Mouse (Mus musculus): Measurements from ENCODE around the gene Blm. TPM values are rescaled to one million over a fixed set of nuclear protein-coding genes. Genes with fewer than 3 reads are reported as not detected.

Gene Blm
- polyA plus RNA-seq, 1 experiment: 1.1 TPM

DNA sequence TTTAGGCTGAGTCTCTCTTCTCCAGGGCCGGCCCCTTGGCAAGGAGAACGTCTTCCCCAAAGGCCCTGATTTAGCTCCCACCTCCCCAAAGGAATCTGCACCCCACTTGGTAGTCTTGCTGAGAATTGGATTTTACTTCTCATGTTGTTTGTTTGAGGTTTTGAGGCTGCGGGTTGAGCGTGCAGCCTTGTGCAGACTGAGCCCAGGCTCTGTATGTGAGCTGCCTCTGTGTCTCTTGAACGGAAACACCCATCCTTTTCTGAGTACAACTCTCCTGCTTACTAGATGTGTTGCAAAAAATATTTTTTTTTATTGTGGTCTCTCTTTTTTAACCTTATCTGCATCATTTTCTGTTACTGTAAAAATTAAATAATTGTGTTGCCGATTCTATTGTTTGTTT, 113.3 kb downstream of the Blm start:
- 88% methylated on average over 6 of the region's 6 CpGs for WGBS
- Histone ChIP-seq H3K4me1 (ENCODE audit: control insufficient read depth, insufficient read depth, insufficient read length) (no peaks in the 10 kb centered on the region), H3K27me3 (ENCODE audit: control insufficient read depth, insufficient read depth, low read length) (no peaks in the 10 kb centered on the region), H3K4me3 (ENCODE audit: extremely low read depth, insufficient read depth, insufficient read length) (no peak overlapping the region), H3K36me3 (ENCODE audit: control insufficient read depth, insufficient read depth, low read length) (no peaks in the 10 kb centered on the region), H3K27ac (ENCODE audit: insufficient read depth, low read length) (no peak overlapping the region)
- DNase-seq (ENCODE audit: low read depth in 1 of 2, low spot score in 2 of 2): no peak
- TF ChIP-seq CTCF (IDR thresholded peaks at IDR 0.05; ENCODE audit: extremely low read depth, insufficient read depth, insufficient read length, insufficient replicate concordance): no peak
- TF ChIP-seq POLR2A (IDR thresholded peaks at IDR 0.05; ENCODE audit: low read depth, low read length): no peak

DNA sequence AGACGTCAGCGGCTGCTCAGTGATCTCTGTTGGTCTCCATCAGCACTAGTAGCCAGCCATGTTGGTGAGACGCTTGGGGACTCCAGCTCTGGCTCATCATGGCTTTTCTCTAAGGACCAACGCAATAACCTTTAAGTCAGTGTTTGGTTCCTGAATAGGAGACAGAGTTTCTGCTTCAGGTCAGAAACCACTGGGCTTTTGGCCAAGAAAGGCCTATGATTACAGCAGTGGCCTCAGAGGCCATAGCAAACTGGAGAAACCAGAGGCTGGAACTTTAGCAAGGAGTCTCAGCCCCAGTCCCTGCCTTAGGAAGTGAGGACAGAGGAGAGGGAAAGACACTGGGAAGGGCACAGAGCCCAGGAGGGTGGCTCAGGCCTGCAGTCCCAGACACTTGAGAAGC, 114.3 kb downstream of the Blm start:
- Histone ChIP-seq H3K27ac (ENCODE audit: insufficient read depth, low read length) (no peak overlapping the region), H3K27me3 (ENCODE audit: control insufficient read depth, insufficient read depth, low read length) (no peaks in the 10 kb centered on the region), H3K4me3 (ENCODE audit: extremely low read depth, insufficient read depth, insufficient read length) (no peak overlapping the region), H3K4me1 (ENCODE audit: control insufficient read depth, insufficient read depth, insufficient read length) (no peaks in the 10 kb centered on the region), H3K36me3 (ENCODE audit: control insufficient read depth, insufficient read depth, low read length) (no peaks in the 10 kb centered on the region)
- TF ChIP-seq POLR2A (IDR thresholded peaks at IDR 0.05; ENCODE audit: low read depth, low read length): no peak
- no peak for TF ChIP-seq CTCF (IDR thresholded peaks at IDR 0.05; ENCODE audit: extremely low read depth, insufficient read depth, insufficient read length, insufficient replicate concordance)
- WGBS: 89% methylated on average over 4 of the region's 4 CpGs
- no peak for DNase-seq (ENCODE audit: low read depth in 1 of 2, low spot score in 2 of 2)

DNA sequence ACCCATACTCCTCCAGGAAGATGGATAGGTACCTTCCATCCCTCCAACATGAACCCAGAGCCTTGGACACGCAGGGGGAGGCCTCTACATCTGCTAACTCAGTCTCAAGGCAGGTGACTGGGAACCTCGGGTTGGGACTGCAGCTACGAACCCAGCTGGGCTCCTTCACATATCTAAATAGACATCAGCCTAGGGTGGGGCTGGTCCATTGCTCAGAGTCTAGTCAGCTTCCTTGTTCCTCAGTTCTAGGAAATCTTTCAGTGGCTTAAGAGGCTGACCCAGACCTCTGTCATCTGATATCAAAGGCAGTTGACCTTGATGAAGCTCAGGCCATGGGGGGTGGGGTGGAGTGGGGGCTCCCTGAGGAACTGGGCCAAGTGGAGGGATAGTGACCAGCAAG, 115.6 kb downstream of the Blm start:
- no peak overlapping the region for H3K4me3 ChIP-seq (ENCODE audit: extremely low read depth, insufficient read depth, insufficient read length)
- no peaks in the 10 kb centered on the region for H3K4me1 ChIP-seq (ENCODE audit: control insufficient read depth, insufficient read depth, insufficient read length)
- H3K27ac ChIP-seq (ENCODE audit: insufficient read depth, low read length): no peak overlapping the region
- WGBS: 70% methylated on average over 3 of the region's 3 CpGs
- TF ChIP-seq POLR2A (IDR thresholded peaks at IDR 0.05; ENCODE audit: low read depth, low read length): no peak
- no peak for TF ChIP-seq CTCF (IDR thresholded peaks at IDR 0.05; ENCODE audit: extremely low read depth, insufficient read depth, insufficient read length, insufficient replicate concordance)
- DNase-seq (ENCODE audit: low read depth in 1 of 2, low spot score in 2 of 2): no peak
- H3K27me3 ChIP-seq (ENCODE audit: control insufficient read depth, insufficient read depth, low read length): no peaks in the 10 kb centered on the region
- no peaks in the 10 kb centered on the region for H3K36me3 ChIP-seq (ENCODE audit: control insufficient read depth, insufficient read depth, low read length)

DNA sequence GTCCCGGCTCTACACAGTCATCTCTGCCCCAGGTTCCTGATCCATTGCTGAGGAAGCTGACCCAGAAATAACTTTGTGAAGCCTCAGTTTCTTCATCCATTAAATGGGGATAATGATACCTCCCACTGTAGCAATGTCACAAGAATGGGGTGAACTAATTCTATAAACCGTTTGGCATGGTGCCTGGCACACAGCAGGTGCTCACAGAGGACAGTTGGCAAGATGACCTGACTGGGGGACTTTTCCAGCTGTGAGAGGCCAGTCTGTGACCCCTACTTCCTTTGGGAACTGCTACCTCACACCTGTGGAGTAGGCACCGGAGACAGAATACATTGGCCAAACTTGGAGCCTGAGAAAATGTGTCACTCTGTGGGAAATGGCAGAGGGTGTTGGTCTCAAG, 116.9 kb downstream of the Blm start:
- TF ChIP-seq POLR2A (IDR thresholded peaks at IDR 0.05; ENCODE audit: low read depth, low read length): no peak
- no peak for TF ChIP-seq CTCF (IDR thresholded peaks at IDR 0.05; ENCODE audit: extremely low read depth, insufficient read depth, insufficient read length, insufficient replicate concordance)
- Histone ChIP-seq H3K27ac (ENCODE audit: insufficient read depth, low read length) (no peak overlapping the region), H3K27me3 (ENCODE audit: control insufficient read depth, insufficient read depth, low read length) (no peaks in the 10 kb centered on the region), H3K4me1 (ENCODE audit: control insufficient read depth, insufficient read depth, insufficient read length) (no peaks in the 10 kb centered on the region), H3K36me3 (ENCODE audit: control insufficient read depth, insufficient read depth, low read length) (no peaks in the 10 kb centered on the region), H3K4me3 (ENCODE audit: extremely low read depth, insufficient read depth, insufficient read length) (no peak overlapping the region)
- WGBS: 84% methylated on average over 3 of the region's 3 CpGs
- no peak for DNase-seq (ENCODE audit: low read depth in 1 of 2, low spot score in 2 of 2)

DNA sequence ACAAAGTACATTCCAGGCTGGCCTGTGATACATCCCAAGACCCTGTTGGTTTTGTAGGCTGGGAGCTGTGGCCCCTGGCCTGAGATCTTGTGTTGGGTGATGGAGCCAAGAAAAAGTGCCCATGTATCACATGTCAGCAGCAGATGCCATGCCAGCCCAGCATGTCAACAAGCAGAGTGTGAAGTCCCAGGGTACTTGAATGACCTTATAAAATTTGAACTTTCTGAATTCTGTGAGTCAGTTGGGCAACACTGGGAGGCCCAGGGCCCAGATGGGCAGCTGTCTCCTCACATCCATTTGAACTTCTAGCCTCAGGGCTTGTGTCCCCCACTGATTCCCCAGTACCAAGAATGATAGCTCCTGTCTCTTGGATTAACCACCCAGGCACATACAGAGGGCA, 117.3 kb downstream of the Blm start:
- H3K27me3 ChIP-seq (ENCODE audit: control insufficient read depth, insufficient read depth, low read length): no peaks in the 10 kb centered on the region
- H3K27ac ChIP-seq (ENCODE audit: insufficient read depth, low read length): no peak overlapping the region
- no peaks in the 10 kb centered on the region for H3K36me3 ChIP-seq (ENCODE audit: control insufficient read depth, insufficient read depth, low read length)
- TF ChIP-seq CTCF (IDR thresholded peaks at IDR 0.05; ENCODE audit: extremely low read depth, insufficient read depth, insufficient read length, insufficient replicate concordance): no peak
- TF ChIP-seq POLR2A (IDR thresholded peaks at IDR 0.05; ENCODE audit: low read depth, low read length): no peak
- H3K4me3 ChIP-seq (ENCODE audit: extremely low read depth, insufficient read depth, insufficient read length): no peak overlapping the region
- DNase-seq (ENCODE audit: low read depth in 1 of 2, low spot score in 2 of 2): no peak
- H3K4me1 ChIP-seq (ENCODE audit: control insufficient read depth, insufficient read depth, insufficient read length): no peaks in the 10 kb centered on the region

DNA sequence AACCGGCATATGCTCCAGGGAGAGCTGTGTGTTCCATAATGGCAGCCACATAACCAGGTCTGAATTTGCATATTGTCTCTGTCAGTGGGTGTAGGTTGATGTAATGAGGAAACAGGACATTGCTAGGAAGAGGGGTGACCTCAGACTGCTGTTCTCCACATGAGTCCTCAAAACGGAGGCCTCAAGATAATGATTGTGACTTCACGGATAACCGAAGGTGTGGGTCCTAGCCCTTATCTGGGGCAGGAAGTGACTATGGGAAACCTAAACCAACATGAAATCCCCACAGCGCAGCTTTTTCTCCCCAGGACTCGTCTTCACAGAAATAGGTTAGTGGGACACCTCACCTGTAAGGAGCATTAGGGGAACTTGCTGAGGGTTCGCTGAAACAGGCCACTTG, 118.0 kb downstream of the Blm start:
- H3K4me3 ChIP-seq (ENCODE audit: extremely low read depth, insufficient read depth, insufficient read length): no peak overlapping the region
- no peak overlapping the region for H3K27ac ChIP-seq (ENCODE audit: insufficient read depth, low read length)
- no peak for DNase-seq (ENCODE audit: low read depth in 1 of 2, low spot score in 2 of 2)
- no peaks in the 10 kb centered on the region for H3K36me3 ChIP-seq (ENCODE audit: control insufficient read depth, insufficient read depth, low read length)
- WGBS: 46% methylated on average over 7 of the region's 7 CpGs
- H3K27me3 ChIP-seq (ENCODE audit: control insufficient read depth, insufficient read depth, low read length): no peaks in the 10 kb centered on the region
- TF ChIP-seq POLR2A (IDR thresholded peaks at IDR 0.05; ENCODE audit: low read depth, low read length): no peak
- TF ChIP-seq CTCF (IDR thresholded peaks at IDR 0.05; ENCODE audit: extremely low read depth, insufficient read depth, insufficient read length, insufficient replicate concordance): no peak
- H3K4me1 ChIP-seq (ENCODE audit: control insufficient read depth, insufficient read depth, insufficient read length): no peaks in the 10 kb centered on the region

DNA sequence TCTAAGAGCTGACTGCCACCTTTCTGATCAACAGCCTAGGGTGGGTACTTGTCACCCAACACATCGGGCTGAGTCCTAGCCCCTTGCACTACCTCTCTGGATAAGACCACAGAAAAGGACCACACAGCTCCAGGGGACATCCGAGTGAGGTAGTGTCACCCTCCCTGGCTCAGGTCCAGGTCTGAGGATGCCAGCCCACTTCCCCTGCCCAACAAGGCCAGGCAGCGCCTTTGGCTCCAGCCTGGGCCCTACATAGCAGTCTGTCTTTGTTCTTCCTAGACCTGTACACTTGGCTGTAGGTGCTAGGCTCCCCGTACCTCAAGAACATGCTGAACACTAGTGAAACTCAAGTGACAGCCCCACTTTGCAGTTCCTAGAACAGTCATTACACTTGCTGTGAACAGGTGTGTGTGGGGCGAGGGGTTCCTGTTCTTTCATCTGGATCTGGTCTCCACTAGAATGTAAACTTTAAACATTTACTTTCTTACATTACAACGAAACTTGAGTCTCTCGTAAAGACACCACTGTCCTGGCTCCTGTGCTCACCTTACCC, 120.5 kb downstream of the Blm start:
- TF ChIP-seq CTCF (IDR thresholded peaks at IDR 0.05; ENCODE audit: extremely low read depth, insufficient read depth, insufficient read length, insufficient replicate concordance) (no peak), POLR2A (IDR thresholded peaks at IDR 0.05; ENCODE audit: low read depth, low read length) (no peak)
- 51% methylated on average over 7 of the region's 7 CpGs for WGBS
- no peaks in the 10 kb centered on the region for H3K27me3 ChIP-seq (ENCODE audit: control insufficient read depth, insufficient read depth, low read length)
- no peaks in the 10 kb centered on the region for H3K4me1 ChIP-seq (ENCODE audit: control insufficient read depth, insufficient read depth, insufficient read length)
- no peaks in the 10 kb centered on the region for H3K36me3 ChIP-seq (ENCODE audit: control insufficient read depth, insufficient read depth, low read length)
- no peak overlapping the region for H3K27ac ChIP-seq (ENCODE audit: insufficient read depth, low read length)
- H3K4me3 ChIP-seq (ENCODE audit: extremely low read depth, insufficient read depth, insufficient read length): no peak overlapping the region
- no peak for DNase-seq (ENCODE audit: low read depth in 1 of 2, low spot score in 2 of 2)
